Mouse (Mus musculus): ENCODE results near the gene 2610318N02Rik. TPM values are rescaled to one million over a fixed set of nuclear protein-coding genes. Genes with fewer than 3 reads are reported as not detected.
A peak's percentile ranks its signal among the peaks of the same experiment; 100 is the strongest.
"Not testable (repeated sequence)": the region's sequence is repeated elsewhere in the genome, so short reads cannot be mapped to it uniquely, and the experiment has no call there.

Gene 2610318N02Rik
- polyA plus RNA-seq (2015; fragmentation: Nextera tagmentation; extraction: Ambion mirVana) = 12.4 and 18.7 TPM in 2 replicates

DNA sequence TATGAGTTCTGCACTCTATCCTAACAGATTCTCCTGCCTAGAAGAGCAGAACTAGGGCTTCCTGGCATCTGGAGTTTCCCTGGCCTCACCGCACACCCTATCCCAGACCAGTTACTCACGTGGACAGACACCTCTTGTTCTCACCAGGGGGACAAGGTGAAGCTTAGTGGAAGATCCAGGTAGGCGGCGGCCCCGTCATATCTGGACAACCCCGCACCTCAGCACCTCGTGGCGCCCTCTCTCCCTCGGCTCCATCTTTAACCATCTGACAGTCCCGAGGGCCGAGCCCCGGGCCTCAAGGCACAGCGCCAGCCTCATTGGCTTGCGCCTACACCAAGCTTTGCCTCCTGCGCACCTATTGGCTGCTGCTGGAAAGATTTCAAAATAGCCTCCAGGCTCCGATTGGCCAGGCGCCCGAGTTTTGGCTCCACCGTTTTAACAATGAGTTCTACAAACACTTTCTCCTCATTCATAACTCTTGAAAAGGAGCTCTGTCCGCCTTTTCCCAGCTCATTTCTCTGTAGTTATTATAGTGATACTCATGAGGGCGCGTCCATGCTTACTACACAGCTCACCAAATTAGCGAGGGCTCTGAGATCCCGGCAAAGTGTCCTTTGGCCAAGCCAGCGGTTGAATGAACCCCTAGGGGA, at the start of gene 2610318N02Rik:
2610318N02Rik (minus strand) TSS at position 297 of the 650 bp plus-strand sequence.
- under 1% methylated on average over 25 of the region's 25 CpGs for WGBS
- Histone ChIP-seq H3K9me3 (no peaks in the 10 kb centered on the region), H3K36me3 (no peaks in the 10 kb centered on the region), H3K4me2 (peak within 1 kb of the TSS; percentile 89), H3K4me3 (peak within 1 kb of the TSS; percentile 47), H3K27me3 (no peaks in the 10 kb centered on the region), H3K9ac (peak within 1 kb of the TSS; percentile 38), H3K4me1 (replicated peaks) (peaks cover 25% of the 10 kb centered on the region), H3K27ac (replicated peaks) (no peak within 1 kb of the TSS)
- ATAC-seq (ENCODE audit: low FRiP score, low read depth) = peak; percentile 89

DNA sequence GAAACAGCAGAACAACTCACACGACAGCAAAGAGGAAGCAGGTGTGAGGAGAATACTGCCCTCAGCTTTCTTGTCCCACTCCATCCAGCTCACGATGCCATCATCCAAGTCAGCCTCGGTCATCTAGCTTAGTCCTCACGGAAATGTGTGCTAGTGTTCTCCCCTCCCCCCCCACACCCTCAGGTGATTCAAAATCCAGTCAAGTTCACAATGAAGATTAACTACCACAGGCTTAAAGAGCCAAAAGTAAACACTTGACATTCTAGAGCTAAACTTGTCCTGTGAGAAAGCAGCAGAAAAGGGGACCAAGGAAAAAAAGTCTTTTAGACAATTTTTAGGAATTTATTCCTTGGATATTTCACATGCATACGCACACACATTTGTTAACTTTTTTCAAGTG, 43.1 kb upstream of the 2610318N02Rik start:
- Histone ChIP-seq H3K27ac (replicated peaks) (no peak overlapping the region), H3K9ac (no peak overlapping the region), H3K4me2 (no peak overlapping the region), H3K36me3 (peaks cover 26% of the 10 kb centered on the region), H3K9me3 (no peaks in the 10 kb centered on the region), H3K27me3 (no peaks in the 10 kb centered on the region), H3K4me1 (replicated peaks) (no peaks in the 10 kb centered on the region), H3K4me3 (no peak overlapping the region)
- 91% methylated on average over 5 of the region's 5 CpGs for WGBS
- no peak for ATAC-seq (ENCODE audit: low FRiP score, low read depth)

DNA sequence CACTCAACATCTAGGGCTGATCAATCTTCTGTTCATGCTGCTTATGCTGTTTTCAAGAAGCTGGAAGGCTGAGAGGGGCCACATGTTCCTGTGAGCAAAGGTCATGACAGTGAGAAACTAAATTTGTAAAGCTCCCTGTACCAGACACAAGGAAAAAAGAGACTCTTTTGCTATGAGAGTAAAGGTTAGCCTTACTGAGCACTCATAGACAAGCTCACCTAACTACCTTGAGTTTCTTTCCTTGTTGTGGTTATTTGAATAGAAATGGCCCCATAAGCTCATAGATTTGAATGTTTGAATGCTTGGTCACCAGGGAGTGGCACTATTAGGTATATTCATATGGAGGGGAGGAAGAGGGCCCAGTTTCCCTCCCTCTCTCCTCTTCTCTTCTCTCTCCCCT, 42.2 kb upstream of the 2610318N02Rik start:
- no peak overlapping the region for H3K4me3 ChIP-seq
- H3K27me3 ChIP-seq = no peaks in the 10 kb centered on the region
- no peak for ATAC-seq (ENCODE audit: low FRiP score, low read depth)
- H3K4me1 ChIP-seq (replicated peaks) = no peaks in the 10 kb centered on the region
- peaks cover 19% of the 10 kb centered on the region for H3K36me3 ChIP-seq
- no peak overlapping the region for H3K27ac ChIP-seq (replicated peaks)
- H3K4me2 ChIP-seq = no peak overlapping the region
- H3K9me3 ChIP-seq = no peaks in the 10 kb centered on the region
- H3K9ac ChIP-seq = no peak overlapping the region

DNA sequence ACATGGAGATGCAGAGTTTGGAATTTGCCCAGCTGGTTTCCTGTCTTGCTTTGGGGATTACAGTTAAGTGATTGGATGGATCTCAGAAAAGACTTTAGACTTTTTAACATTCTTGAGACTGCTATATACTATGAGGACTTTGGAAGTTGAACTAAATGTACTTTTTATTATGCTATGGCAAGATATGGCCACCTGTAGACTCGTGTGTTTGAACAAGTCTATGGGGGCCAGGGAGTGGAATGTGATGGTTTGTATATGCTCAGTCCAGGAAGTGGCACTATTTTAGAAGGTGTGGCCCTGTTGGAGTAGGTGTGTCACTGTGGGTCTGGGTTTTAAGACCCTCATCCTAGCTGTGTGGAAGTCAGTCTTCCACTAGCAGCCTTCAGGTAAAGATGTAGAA, 40.5 kb upstream of the 2610318N02Rik start:
- not testable (repeated sequence) for H3K4me2 ChIP-seq; H3K9me3 ChIP-seq; H3K9ac ChIP-seq; H3K27ac ChIP-seq (replicated peaks); H3K4me1 ChIP-seq (replicated peaks); H3K27me3 ChIP-seq; H3K4me3 ChIP-seq; ATAC-seq (ENCODE audit: low FRiP score, low read depth)
- peaks cover 12% of the 10 kb centered on the region for H3K36me3 ChIP-seq
- 97% methylated on average over 1 of the region's 1 CpGs for whole genome bisulfite sequencing

DNA sequence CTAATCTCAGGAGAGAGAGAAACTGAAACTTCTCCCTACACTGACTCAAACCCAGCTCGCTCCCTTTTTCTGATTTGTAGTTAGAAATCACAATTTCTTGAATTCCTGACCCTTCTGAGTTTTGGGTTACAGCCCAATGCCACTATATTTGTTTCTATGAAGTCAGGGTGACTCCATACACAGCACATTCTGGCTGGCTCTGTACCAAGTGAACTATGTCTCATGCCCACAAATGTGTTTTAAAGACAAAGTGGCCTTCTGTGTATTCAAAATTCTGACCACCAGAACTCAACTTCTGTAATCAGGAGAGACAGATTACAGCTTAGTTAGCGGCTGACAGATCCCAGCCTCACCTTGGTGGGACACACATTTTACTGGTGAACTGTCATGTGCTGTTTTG, 29.4 kb upstream of the 2610318N02Rik start:
- WGBS = 96% methylated on average over 2 of the region's 2 CpGs
- Histone ChIP-seq H3K27ac (replicated peaks) (no peak overlapping the region), H3K4me1 (replicated peaks) (no peaks in the 10 kb centered on the region), H3K36me3 (peaks cover 22% of the 10 kb centered on the region), H3K9me3 (no peaks in the 10 kb centered on the region), H3K9ac (no peak overlapping the region), H3K4me2 (no peak overlapping the region), H3K27me3 (no peaks in the 10 kb centered on the region), H3K4me3 (no peak overlapping the region)
- ATAC-seq (ENCODE audit: low FRiP score, low read depth) = no peak

DNA sequence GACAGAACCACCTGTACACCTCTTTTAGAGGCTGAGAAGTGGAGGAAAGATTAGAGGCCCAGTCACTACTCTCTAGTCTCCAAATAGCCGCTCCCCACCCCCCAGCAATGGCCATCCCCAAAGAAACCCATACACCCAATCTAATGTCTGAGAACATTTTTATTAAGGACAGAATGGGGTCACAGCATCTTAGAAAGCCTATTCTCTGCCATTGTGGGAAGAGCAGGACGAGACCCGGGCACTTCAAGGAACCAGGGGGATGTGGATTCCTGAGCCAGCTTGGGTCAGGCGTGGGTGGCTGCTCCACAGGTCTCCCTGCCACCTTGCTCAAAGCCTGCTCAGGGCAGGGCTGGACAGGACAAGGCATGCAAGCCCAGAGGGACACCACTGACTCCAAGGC, 26.9 kb upstream of the 2610318N02Rik start:
- H3K36me3 ChIP-seq = peaks cover 16% of the 10 kb centered on the region
- no peak overlapping the region for H3K27ac ChIP-seq (replicated peaks)
- no peaks in the 10 kb centered on the region for H3K27me3 ChIP-seq
- H3K9me3 ChIP-seq = no peaks in the 10 kb centered on the region
- peaks cover 21% of the 10 kb centered on the region for H3K4me1 ChIP-seq (replicated peaks)
- H3K9ac ChIP-seq = no peak overlapping the region
- H3K4me2 ChIP-seq = no peak overlapping the region
- 97% methylated on average over 4 of the region's 4 CpGs for WGBS
- ATAC-seq (ENCODE audit: low FRiP score, low read depth) = no peak
- no peak overlapping the region for H3K4me3 ChIP-seq

DNA sequence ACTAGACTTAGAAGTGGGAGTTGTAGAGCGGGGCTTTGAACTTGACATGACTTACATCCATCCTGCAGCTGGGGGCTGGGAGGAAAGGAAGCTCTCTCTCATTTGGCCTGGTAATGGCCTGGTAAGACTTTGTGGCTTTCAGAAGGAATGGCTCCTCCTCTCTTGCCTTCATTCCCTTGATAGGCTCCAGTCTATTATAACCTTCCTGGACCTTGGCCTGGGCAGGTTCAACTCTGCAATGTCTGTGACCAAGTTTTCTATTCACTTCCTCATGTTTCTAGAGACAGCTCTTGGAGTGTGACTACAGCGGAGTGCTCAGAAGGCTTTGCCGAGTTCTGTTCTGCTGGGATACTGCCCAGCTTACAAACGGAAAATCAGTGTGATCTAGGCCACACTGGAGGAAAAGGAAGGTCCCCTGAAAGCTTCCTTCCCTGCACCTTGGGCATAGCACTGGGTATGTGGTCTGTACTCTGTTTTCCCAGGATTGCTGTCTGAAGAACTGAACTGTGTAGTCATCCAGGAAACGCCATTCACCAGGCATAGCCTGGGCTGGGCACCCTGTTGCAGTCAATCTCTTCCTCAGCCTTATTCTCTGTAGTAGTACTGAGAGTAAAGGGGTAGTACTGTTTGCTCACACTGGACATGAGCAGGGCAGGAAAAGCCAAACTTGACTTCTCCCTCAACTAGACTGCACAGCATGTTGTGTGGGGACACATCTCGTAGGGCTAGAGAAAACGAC, 25.7 kb upstream of the 2610318N02Rik start:
- no peak for ATAC-seq (ENCODE audit: low FRiP score, low read depth)
- Histone ChIP-seq H3K36me3 (peaks cover 16% of the 10 kb centered on the region), H3K9ac (no peak overlapping the region), H3K27me3 (no peaks in the 10 kb centered on the region), H3K4me2 (no peak overlapping the region), H3K4me1 (replicated peaks) (peaks cover 21% of the 10 kb centered on the region), H3K27ac (replicated peaks) (no peak overlapping the region), H3K9me3 (no peaks in the 10 kb centered on the region), H3K4me3 (no peak overlapping the region)
- 87% methylated on average over 7 of the region's 7 CpGs for WGBS

DNA sequence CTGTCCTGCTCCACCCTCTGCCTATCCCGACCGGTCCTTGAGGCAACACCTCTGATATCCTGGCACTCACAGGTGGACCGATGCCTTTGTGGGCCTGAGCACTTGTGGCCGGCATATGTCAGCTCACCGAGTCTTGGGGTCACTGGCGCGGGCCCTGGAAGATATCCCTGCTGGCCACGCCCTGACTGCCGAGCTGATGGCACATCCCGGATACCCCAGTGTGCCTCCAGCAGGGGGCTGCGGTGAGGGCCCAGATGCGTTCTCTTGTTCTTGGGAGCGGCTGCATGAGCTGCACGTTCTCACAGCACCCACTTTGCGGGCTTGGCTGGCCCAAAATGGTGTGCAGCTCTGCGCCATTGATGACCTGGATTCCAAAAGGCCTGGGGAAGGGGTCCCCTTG, 23.1 kb upstream of the 2610318N02Rik start:
- Histone ChIP-seq H3K4me2 (peak overlapping the region; percentile 94), H3K27me3 (no peaks in the 10 kb centered on the region), H3K4me3 (peak overlapping the region; percentile 59), H3K9ac (peak overlapping the region; percentile 61), H3K27ac (replicated peaks) (no peak overlapping the region), H3K36me3 (peaks cover 6% of the 10 kb centered on the region), H3K4me1 (replicated peaks) (peaks cover 21% of the 10 kb centered on the region), H3K9me3 (no peaks in the 10 kb centered on the region)
- WGBS = 7% methylated on average over 16 of the region's 16 CpGs
- peak; percentile 4 for ATAC-seq (ENCODE audit: low FRiP score, low read depth)

DNA sequence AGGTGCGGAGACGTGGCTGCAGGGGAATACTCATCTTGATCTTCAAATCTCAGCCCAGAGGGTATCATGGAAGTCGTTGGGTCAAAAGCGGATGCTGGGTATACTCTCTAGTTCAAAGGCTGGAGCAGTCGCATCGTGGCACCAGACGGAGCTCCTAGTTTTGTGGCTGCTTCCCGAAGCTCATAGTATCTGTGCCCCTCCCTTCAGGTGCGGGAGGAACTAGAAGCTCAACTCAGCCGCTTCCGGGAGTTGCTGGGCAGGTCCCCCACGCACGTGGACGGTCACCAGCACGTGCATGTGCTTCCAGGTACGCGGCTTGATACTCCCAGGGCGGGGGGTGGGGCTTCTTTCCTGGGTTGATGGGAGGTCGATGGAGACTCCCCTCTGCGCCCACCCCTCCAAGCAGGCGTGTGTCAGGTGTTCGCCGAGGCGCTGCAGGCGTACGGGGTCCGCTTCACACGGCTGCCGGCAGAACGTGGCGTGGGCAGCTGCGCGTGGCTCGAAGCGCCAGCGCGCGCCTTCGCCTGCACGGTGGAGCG, 22.5 kb upstream of the 2610318N02Rik start:
- ATAC-seq (ENCODE audit: low FRiP score, low read depth) = peak; percentile 68
- H3K4me3 ChIP-seq = peak overlapping the region; percentile 59
- peak overlapping the region; percentile 67 for H3K27ac ChIP-seq (replicated peaks)
- peak overlapping the region; percentile 61 for H3K9ac ChIP-seq
- H3K36me3 ChIP-seq = no peaks in the 10 kb centered on the region; the same call in 1 of the 2 replicates
- H3K9me3 ChIP-seq = no peaks in the 10 kb centered on the region
- peak overlapping the region; percentile 94 for H3K4me2 ChIP-seq
- H3K4me1 ChIP-seq (replicated peaks) = peaks cover 21% of the 10 kb centered on the region
- under 1% methylated on average over 41 of the region's 41 CpGs for WGBS
- H3K27me3 ChIP-seq = no peaks in the 10 kb centered on the region

DNA sequence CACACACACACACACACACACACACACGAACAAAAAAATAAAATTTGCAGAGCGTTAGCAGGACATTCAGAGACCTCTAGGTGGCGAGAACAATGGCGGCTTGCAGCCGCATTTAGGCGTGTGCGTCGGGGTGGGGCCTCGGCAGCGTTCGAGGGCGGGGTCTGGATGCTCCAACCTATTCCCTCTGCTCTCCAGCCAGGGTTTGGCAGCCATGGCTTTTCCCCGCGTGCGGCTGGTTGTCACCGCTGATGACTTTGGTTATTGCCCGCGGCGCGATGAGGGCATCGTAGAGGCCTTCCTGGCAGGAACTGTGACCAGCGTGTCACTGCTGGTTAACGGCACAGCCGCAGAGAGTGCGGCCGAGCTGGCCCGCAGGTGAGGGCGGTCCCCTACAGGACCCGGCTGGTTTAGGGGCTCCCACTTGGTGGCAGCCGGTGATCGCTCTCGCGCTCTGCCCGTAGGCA, 21.8 kb upstream of the 2610318N02Rik start, which contains the start of gene Ccdc116:
Ccdc116 (minus strand) TSS at position 458 of the 464 bp plus-strand sequence.
- peak; percentile 89 for ATAC-seq (ENCODE audit: low FRiP score, low read depth)
- Histone ChIP-seq H3K4me2 (peak within 1 kb of the TSS; percentile 94), H3K27ac (replicated peaks) (peak within 1 kb of the TSS; percentile 67), H3K9ac (peak within 1 kb of the TSS; percentile 61), H3K27me3 (no peaks in the 10 kb centered on the region), H3K4me3 (peak within 1 kb of the TSS; percentile 59), H3K9me3 (no peaks in the 10 kb centered on the region), H3K36me3 (no peaks in the 10 kb centered on the region), H3K4me1 (replicated peaks) (peaks cover 21% of the 10 kb centered on the region)
- WGBS = under 1% methylated on average over 34 of the region's 34 CpGs

DNA sequence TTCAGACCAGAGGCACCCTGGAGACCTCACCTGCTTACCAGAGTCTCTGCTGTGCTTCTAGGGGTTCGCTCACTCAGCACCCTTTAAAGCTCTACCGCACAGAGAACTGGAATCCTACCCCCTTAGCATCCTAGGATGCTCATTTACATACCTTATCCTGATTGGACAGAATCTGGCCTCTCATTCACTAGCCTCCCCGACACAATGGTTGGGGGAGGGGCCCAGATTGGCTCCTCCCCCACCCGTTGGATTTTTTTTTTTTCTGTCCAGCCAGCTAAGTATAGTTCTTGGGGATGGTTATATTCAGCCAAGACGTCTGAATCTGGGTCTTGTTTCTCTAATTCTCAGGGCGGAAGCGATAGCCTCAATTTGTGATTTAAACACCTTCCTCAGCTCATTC, 19.4 kb upstream of the 2610318N02Rik start, which contains the start of gene Ydjc:
Ydjc (plus strand) TSS at position 283 of the 400 bp plus-strand sequence.
- Histone ChIP-seq H3K36me3 (no peaks in the 10 kb centered on the region), H3K27ac (replicated peaks) (no peak within 1 kb of the TSS), H3K27me3 (no peaks in the 10 kb centered on the region), H3K4me3 (no peak within 1 kb of the TSS), H3K4me1 (replicated peaks) (peaks cover 21% of the 10 kb centered on the region), H3K4me2 (no peak within 1 kb of the TSS), H3K9ac (no peak within 1 kb of the TSS), H3K9me3 (no peaks in the 10 kb centered on the region)
- ATAC-seq (ENCODE audit: low FRiP score, low read depth) = no peak
- 17% methylated on average over 7 of the region's 7 CpGs for WGBS

DNA sequence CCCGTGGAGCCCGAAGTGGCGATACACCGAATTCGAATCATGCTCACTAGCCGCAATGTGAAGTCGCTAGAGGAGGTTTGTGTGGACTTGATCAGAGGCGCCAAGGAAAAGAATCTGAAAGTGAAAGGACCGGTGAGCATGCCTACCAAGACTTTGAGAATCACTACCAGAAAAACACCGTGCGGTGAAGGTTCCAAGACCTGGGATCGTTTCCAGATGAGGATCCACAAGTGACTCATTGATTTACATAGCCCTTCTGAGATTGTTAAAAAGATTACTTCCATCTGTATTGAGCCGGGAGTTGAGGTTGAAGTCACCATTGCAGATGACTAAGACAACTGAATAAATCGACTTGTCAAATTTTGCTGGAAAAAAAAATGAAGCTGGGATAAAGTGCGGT, 12.4 kb upstream of the 2610318N02Rik start:
- no peak for ATAC-seq (ENCODE audit: low FRiP score, low read depth)
- H3K27ac ChIP-seq (replicated peaks) = no peak overlapping the region
- no peak overlapping the region for H3K4me3 ChIP-seq
- H3K36me3 ChIP-seq = no peaks in the 10 kb centered on the region
- H3K4me1 ChIP-seq (replicated peaks) = peaks cover 6% of the 10 kb centered on the region
- H3K27me3 ChIP-seq = no peaks in the 10 kb centered on the region
- no peak overlapping the region for H3K4me2 ChIP-seq
- H3K9me3 ChIP-seq = no peaks in the 10 kb centered on the region
- no peak overlapping the region for H3K9ac ChIP-seq
- WGBS = 89% methylated on average over 15 of the region's 15 CpGs
